Mouse (Mus musculus) forebrain, embryonic 16.5 days (tissue): ENCODE results near the gene Vps26c. TPM values are rescaled to one million over a fixed set of nuclear protein-coding genes. Genes with fewer than 3 reads are reported as not detected.
A peak's percentile ranks its signal among the peaks of the same experiment; 100 is the strongest.

Experiments used
- ATAC-seq: fragments of 200-750 bp; cut with Nextera tagmentation; 2 replicates; pipeline ENCODE4 v1.8.0; 2017; ENCODE audit warnings: mild to moderate bottlenecking, moderate library complexity
- H3K27ac ChIP-seq: fragments of 300-500 bp; sonication (generic); 2 replicates; pipeline ENCODE4 v1.5.1; 2014; ENCODE audit warnings: low read length, control low read depth
- H3K27me3 ChIP-seq: fragments of 300-500 bp; sonication (generic); replicated peaks from 2 replicates; pipeline ENCODE4 v1.6.1; 2014; ENCODE audit warnings: low read length; ENCODE audit not compliant: control insufficient read depth, insufficient read depth
- H3K36me3 ChIP-seq: fragments of 300-500 bp; sonication (generic); 2 replicates; pipeline ENCODE4 v1.6.1; 2014; ENCODE audit not compliant: control insufficient read depth, insufficient read depth
- H3K4me1 ChIP-seq: fragments of 300-500 bp; sonication (generic); replicated peaks from 2 replicates; pipeline ENCODE4 v1.6.1; 2014; ENCODE audit warnings: low read length; ENCODE audit not compliant: control insufficient read depth, insufficient read depth
- H3K4me2 ChIP-seq: fragments of 300-500 bp; sonication (generic); 2 replicates; pipeline ENCODE4 v1.6.1; 2014; ENCODE audit warnings: mild to moderate bottlenecking, low read length, control low read depth
- H3K4me3 ChIP-seq: fragments of 300-500 bp; sonication (generic); replicated peaks from 2 replicates; pipeline ENCODE4 v1.5.1; 2014; ENCODE audit warnings: mild to moderate bottlenecking, low read length, control low read depth
- H3K9ac ChIP-seq: fragments of 300-500 bp; sonication (generic); replicated peaks from 2 replicates; pipeline ENCODE4 v1.6.1; 2014; ENCODE audit warnings: low read depth, low read length, control low read depth
- H3K9me3 ChIP-seq: fragments of 300-500 bp; sonication (generic); 2 replicates; pipeline ENCODE4 v1.6.1; 2016; ENCODE audit warnings: low read length; ENCODE audit not compliant: control insufficient read depth
- WGBS: fragments of 180-500 bp; shearing (Covaris S2); extraction: QIAGEN DNeasy Blood & Tissue Kit; methylation state at CpG from one replicate; pipeline ENCODE4 v1.1.7; 2014; 5-methylcytosine and 5-hydroxymethylcytosine counted together
- polyA plus RNA-seq: library from polyadenylated mRNA; unstranded; fragments of >200 nt; fragmentation: Nextera tagmentation; extraction: Ambion mirVana; gene quantifications from 2 replicates; pipeline ENCODE4 v1.2.1, GENCODE M21; 2015

Gene Vps26c
- polyA plus RNA-seq, 1 experiment from 2014 or later = 85.1 TPM

DNA sequence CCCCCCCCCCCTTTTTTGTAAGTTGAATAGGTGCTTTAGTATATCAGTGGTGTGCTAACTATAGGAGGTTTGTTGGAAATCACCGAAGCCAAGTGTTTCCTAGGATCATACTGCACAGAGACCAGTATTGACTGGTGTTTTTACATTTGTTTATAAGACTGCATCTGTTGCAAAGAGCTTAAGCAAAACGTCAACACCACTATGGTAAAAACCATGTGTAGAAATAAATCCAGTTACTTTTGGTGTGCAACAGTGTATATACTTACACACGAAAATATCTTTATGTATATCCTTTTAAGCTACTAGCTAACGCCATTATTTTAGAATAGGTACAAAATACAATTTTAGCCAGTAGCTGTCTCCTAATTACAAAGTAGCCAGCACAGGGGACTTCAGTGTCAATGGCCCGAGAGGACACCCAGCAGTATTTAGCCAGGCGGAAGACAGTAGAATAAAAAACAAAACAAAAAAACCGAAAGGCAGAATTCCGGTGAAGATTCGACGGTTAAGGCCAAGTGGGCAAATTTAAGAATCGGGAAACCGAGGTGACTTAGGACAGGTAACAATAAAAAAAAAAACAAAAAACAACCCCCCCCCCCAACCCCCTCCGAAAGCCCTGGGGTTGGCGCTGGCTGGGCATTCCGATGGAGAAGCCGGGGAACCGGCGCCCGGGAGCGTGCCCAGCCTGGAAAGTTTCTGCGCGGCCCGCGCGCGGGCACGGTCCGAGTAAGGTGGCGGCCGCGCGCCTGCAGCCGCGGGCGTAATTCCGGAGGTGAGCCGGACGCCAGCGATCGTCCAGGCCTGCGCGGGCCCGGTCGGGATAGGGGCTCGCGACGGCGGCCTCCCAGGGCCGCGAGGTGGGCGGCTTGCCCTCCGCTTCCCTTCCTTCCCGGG is 42.0 kb upstream of the Vps26c start:
- H3K9me3 ChIP-seq = no peaks in the 10 kb centered on the region
- peak overlapping the region; percentile 52 for H3K4me2 ChIP-seq
- peak overlapping the region; percentile 65 for H3K4me3 ChIP-seq
- peaks cover 22% of the 10 kb centered on the region for H3K4me1 ChIP-seq
- H3K36me3 ChIP-seq = no peaks in the 10 kb centered on the region
- no peaks in the 10 kb centered on the region for H3K27me3 ChIP-seq
- H3K9ac ChIP-seq = peak overlapping the region; percentile 75
- H3K27ac ChIP-seq = peak overlapping the region; percentile 100
- 1% methylated on average over 51 of the region's 53 CpGs for WGBS
- ATAC-seq = peak; percentile 33; the same call in 1 of the 2 replicates

DNA sequence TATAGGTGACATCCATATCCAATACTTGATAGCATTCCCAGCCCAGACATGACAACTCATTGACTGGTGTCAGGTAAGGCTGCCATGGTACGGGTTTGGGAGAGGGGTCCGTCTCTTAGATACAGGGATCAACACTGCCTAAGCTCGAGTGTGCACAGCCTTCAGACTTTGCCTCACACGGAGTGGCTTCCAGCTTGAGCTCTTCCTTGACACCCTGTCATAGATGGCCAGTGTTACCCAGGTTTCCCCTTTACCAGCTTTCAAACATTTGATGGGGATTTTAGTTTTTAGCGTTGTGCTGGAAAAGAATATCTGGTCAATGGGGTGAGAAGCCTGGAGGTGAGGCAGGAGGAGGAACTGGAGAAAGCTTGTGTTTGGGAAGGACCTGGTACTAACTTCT is 41.1 kb upstream of the Vps26c start:
- H3K9ac ChIP-seq = no peak overlapping the region
- no peaks in the 10 kb centered on the region for H3K27me3 ChIP-seq
- H3K4me2 ChIP-seq = no peak overlapping the region
- no peaks in the 10 kb centered on the region for H3K36me3 ChIP-seq
- no peak overlapping the region for H3K27ac ChIP-seq
- H3K4me3 ChIP-seq = no peak overlapping the region
- 69% methylated on average over 5 of the region's 5 CpGs for WGBS
- ATAC-seq = no peak
- peaks cover 16% of the 10 kb centered on the region for H3K4me1 ChIP-seq
- H3K9me3 ChIP-seq = no peaks in the 10 kb centered on the region

DNA sequence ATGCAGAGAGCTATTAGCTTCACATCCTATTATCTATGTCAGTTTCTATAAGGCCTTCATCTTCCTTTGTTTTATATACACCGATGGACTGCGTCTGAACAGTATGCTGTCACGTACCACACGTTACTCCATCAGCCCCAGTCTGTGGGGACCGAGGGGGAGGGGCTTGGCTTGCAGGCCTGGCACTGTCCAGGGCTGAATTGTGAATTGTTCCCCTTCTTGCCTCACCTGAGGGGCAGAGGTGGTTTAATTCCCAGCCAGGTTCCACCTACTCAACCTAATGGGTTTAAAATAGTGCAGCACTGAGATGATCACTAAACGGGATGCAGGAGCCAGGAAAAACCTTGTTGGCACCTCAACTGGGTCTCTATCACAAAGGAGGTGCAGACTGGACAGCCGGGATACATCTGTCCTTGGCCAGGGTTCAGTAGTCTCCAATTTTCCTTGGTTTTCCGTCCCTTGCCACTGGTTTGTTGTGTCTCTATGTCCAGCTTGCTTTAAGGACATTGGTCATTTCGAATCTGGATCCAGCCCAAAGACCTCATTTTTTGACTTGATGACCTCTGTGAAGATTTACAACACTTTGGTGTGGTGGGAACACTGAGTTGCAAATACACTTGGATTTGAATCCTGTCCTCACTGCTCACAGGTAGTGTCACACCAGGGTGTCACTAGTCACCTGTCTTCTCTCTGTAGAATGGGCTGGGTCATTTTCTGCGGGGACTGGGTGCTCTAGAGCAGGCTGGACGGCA is 40.4 kb upstream of the Vps26c start:
- WGBS = 82% methylated on average over 11 of the region's 11 CpGs
- no peak overlapping the region for H3K4me2 ChIP-seq
- ATAC-seq = no peak

DNA sequence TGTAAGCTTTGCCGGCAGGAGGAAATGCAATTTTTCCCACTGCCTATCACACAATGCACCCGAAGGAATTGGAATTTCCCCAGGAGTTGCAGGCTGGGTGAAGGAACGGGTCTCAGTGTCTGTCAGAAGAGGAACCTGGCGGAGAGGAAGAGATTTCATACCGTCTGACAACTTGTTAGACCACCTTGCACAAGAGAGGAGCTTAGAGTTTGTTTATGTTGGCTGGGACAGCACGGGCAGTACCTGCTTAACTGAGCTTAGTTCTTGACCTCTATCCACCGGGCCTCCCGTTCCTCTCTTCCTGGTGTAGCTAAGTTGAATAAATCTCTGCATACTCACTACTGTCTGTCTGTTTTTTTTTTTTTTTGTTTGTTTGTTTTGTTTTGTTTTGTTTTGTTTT is 39.5 kb upstream of the Vps26c start:
- Histone ChIP-seq H3K27me3 (no peaks in the 10 kb centered on the region), H3K9me3 (no peaks in the 10 kb centered on the region), H3K4me3 (no peak overlapping the region), H3K4me1 (peaks cover 3% of the 10 kb centered on the region; the same call in 1 of the 2 replicates), H3K4me2 (no peak overlapping the region), H3K36me3 (no peaks in the 10 kb centered on the region), H3K27ac (no peak overlapping the region), H3K9ac (no peak overlapping the region)
- ATAC-seq = no peak
- 80% methylated on average over 8 of the region's 8 CpGs for WGBS

More for the DNA sequence above, 40.4 kb upstream of the Vps26c start:
- Histone ChIP-seq H3K9me3 (no peaks in the 10 kb centered on the region), H3K4me1 (peaks cover 10% of the 10 kb centered on the region), H3K9ac (no peak overlapping the region), H3K4me3 (no peak overlapping the region), H3K27me3 (no peaks in the 10 kb centered on the region), H3K27ac (no peak overlapping the region), H3K36me3 (no peaks in the 10 kb centered on the region)

DNA sequence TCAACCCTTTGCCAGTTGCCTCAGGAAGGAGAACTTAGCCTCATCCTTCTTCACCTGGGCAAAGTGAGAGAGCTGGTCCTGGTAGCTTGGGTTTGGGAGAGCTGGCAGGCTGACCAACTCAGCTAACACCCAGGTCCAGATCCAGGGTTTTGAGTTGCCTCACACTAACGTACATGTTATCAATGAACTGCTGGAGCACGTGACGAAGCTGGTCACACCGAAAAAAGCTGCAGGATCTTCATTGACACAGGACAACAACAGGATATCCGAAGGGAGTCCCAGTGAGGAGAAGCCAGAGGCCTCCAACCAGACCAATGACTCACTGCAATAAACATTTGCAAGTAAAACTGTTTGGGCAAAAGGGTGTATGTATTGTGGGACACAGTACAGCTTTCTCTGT is 34.0 kb upstream of the Vps26c start:
- H3K4me2 ChIP-seq = no peak overlapping the region
- no peak for ATAC-seq
- H3K27me3 ChIP-seq = no peaks in the 10 kb centered on the region
- no peaks in the 10 kb centered on the region for H3K36me3 ChIP-seq
- 83% methylated on average over 5 of the region's 5 CpGs for WGBS
- no peak overlapping the region for H3K4me3 ChIP-seq
- no peak overlapping the region for H3K27ac ChIP-seq
- H3K9ac ChIP-seq = no peak overlapping the region
- no peaks in the 10 kb centered on the region for H3K9me3 ChIP-seq
- no peaks in the 10 kb centered on the region for H3K4me1 ChIP-seq

DNA sequence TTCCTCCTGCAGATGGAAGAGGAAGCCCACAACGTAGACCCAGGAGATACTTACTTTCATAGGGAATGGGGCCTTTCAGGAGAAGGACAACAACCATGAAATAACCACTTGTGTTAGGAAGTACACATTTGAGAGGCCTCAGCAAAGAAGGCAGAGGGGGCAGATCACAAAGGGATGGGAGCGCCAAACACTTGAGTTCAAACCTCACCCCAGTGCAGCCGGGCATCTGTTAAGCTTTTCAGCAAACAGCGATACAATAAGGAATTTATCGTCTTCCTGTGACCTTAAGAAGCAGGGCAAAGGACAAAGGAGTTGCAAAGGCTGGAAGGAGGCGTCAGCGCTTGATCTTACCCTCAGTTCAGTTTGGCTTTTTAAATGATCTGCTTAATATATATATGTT is 33.2 kb upstream of the Vps26c start:
- Histone ChIP-seq H3K4me1 (no peaks in the 10 kb centered on the region), H3K27ac (no peak overlapping the region), H3K4me2 (no peak overlapping the region), H3K9me3 (no peaks in the 10 kb centered on the region), H3K9ac (no peak overlapping the region), H3K27me3 (no peaks in the 10 kb centered on the region), H3K36me3 (no peaks in the 10 kb centered on the region), H3K4me3 (no peak overlapping the region)
- no peak for ATAC-seq
- WGBS = 76% methylated on average over 7 of the region's 7 CpGs

DNA sequence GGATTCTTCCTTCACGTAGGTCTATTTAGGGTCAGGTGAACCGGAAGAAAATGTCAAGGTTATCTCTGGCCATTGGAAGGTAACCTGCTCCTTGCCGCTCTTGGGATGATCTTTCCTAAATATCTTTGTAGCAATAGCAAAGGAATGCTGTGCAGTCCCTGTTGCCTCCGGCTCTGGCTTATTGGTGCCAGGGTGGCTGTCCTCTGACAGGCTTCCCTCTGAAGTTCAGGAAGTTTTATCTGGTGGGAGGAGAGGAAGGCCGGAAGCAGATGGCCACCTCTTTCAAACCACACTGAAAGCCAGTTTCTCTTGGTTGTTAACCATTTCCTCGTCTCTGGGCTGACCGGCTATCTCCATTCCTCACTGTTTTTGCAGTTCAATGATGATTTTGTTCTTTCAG is 32.7 kb upstream of the Vps26c start:
- WGBS = 72% methylated on average over 7 of the region's 7 CpGs

DNA sequence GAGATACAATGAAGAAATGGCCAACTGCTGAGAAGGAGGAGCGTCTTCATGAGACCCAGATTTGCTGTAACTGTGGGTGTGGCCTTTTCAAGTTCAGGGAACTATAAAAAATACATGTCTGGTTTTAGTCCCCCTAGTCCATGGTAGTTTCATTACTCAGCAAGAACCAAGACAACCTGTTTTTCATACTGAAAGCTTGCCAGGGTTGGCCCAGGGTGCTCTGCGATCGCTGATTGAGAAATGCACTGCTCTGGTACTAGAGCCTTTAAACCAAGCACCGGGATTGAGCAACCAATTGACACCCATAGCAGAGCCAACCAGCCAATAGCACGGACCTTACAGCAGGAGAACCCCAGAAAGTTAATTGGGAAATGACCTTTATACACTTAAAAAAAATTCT is 29.6 kb upstream of the Vps26c start:
- no peaks in the 10 kb centered on the region for H3K27me3 ChIP-seq
- H3K9ac ChIP-seq = no peak overlapping the region
- H3K4me1 ChIP-seq = no peaks in the 10 kb centered on the region
- peaks cover 4% of the 10 kb centered on the region; the same call in 1 of the 2 replicates for H3K9me3 ChIP-seq
- WGBS = 76% methylated on average over 5 of the region's 5 CpGs
- ATAC-seq = no peak
- H3K36me3 ChIP-seq = no peaks in the 10 kb centered on the region
- H3K27ac ChIP-seq = no peak overlapping the region
- H3K4me2 ChIP-seq = no peak overlapping the region
- no peak overlapping the region for H3K4me3 ChIP-seq

More for the DNA sequence above, 32.7 kb upstream of the Vps26c start:
- no peaks in the 10 kb centered on the region for H3K36me3 ChIP-seq
- peaks cover under 1% of the 10 kb centered on the region; the same call in 1 of the 2 replicates for H3K9me3 ChIP-seq
- H3K9ac ChIP-seq = no peak overlapping the region
- H3K4me1 ChIP-seq = no peaks in the 10 kb centered on the region
- no peak for ATAC-seq
- no peak overlapping the region for H3K27ac ChIP-seq
- no peak overlapping the region for H3K4me2 ChIP-seq
- H3K27me3 ChIP-seq = no peaks in the 10 kb centered on the region
- no peak overlapping the region for H3K4me3 ChIP-seq

DNA sequence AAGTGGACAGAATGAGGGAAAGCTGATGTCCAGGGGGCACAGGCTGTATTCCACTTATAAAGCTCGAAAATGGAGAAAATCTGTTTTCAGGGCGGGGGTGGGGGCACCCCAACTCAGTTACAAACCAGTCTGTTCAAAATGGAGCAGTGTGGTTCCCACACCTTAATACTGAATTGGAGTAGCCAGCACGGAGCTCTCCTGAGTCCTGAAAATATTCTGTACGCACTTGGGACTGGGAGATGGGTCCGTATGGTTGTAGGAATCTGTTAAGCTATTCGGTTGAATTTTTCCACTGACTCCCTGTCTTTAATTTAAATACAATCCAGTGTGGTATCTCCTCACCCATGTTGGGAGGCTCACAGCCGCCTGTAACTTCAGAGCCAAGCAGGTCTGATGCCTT is 28.7 kb upstream of the Vps26c start:
- H3K9me3 ChIP-seq = peaks cover 4% of the 10 kb centered on the region; the same call in 1 of the 2 replicates
- no peaks in the 10 kb centered on the region for H3K4me1 ChIP-seq
- ATAC-seq = no peak
- H3K36me3 ChIP-seq = no peaks in the 10 kb centered on the region
- WGBS = 87% methylated on average over 7 of the region's 7 CpGs
- H3K4me2 ChIP-seq = no peak overlapping the region
- no peaks in the 10 kb centered on the region for H3K27me3 ChIP-seq
- H3K27ac ChIP-seq = no peak overlapping the region
- no peak overlapping the region for H3K9ac ChIP-seq
- H3K4me3 ChIP-seq = no peak overlapping the region
